Mouse (Mus musculus) frontal cortex, postnatal 14 days (tissue): ENCODE data around the gene Ifit2.

Experiments
- DNase-seq, 2 experiments: peaks; one replicate each; pipeline ENCODE4 v3.0.0; 2022; ENCODE audit warnings: low spot score in 2 of 2

The Ifit2 gene

DNA sequence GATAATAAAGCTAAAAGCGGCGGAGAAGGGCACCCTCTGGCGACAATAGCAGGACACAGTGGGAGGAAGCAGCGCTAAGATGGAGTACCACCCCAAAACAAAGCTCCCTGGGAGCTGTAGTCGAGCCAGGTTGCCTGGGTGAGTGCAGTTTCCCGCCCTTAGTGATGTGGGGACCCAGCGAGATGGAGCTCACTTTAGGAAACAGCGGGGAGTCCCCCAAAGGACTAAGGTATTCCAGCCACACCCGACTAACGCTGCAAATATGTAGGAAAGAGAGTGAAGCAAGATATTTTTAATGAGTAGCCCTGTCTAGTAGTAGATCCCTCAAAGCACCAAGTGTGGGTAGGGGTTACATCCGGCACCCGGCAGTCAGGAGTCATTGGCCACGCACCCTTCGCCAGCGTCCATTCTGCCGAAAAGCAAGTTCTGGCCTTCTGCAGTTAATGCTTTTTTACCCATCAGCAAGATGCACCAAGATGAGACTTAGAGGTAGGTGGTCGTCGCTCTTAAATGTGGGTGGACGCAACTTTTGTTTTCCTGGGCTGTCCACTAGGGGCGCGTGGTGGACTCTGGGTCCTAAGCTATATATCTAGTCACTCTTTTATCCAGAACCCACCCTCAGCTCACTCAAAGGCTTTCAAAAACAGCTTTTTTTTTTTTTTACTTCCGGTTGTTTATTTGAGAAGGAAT, at the start of gene Ifit2:
Gene Ifit2 (plus strand): TSS at position 161 of the 690 bp plus-strand sequence.
- DNase-seq = peak; percentile 51 to 60

DNA sequence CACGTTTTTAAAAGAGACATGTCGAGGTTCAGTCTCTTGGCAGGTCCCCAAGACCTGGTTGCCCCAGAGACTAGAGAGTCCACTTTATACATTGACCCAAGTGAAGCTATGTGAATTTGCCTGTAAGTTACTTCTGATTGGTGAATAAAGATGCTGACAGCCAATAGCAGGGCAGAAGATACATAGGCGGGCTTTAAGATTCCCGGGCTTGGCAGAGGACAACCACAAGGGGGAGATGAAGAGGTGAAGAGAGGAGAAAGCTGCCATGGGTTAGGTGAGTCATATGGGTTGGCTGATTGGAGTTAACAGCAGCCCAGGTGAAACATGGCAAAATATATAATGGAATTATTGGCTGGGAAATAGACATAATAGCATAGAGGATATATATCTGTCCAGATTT, 49.7 kb upstream of the Ifit2 start:
- DNase-seq = peak; percentile 31 to 34

DNA sequence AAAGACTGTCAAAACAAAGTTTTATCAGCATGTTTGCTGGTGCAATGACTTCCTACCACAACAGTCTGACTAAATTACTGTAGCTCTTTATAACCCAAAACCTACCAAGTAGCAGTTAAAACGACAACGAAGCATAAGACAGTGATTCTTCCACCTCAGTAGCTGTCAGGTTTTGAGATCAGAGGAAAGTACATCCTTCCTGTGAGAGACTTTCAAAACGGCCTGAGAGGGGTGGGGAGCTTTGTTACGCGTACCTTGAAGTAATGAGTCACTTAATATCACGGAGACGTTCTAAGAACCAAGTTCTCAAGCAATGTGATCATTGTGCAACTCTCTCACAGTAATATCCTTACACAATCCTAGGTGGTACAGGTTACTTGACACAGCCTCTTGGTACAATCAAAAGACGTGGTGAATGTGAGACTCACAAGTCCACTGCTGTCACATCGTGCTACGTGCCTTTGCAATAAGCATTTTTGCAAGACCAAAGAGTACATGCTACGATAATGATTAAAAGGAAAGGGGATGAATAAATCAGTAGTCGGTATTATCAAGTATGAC, 45.3 kb upstream of the Ifit2 start:
- no peak for DNase-seq

DNA sequence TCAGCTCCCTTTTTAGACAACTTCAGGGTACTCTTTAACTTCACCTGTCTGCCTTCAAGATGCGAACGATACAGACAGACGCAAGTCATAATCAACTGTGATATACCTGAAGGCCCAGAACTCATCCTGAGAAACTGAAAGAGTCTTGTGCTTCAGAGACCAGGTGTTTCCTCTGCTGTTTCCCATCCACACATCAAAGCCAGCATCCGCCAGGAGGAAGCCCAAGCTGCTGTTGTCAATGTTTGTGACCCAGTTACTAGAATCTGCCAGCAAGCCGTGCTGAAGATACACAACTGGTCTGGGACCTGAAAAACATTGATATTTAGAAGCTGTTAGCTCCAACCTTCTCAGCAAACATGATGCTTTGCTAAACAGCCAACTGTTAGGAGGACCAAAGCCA, 39.8 kb upstream of the Ifit2 start:
- no peak for DNase-seq

DNA sequence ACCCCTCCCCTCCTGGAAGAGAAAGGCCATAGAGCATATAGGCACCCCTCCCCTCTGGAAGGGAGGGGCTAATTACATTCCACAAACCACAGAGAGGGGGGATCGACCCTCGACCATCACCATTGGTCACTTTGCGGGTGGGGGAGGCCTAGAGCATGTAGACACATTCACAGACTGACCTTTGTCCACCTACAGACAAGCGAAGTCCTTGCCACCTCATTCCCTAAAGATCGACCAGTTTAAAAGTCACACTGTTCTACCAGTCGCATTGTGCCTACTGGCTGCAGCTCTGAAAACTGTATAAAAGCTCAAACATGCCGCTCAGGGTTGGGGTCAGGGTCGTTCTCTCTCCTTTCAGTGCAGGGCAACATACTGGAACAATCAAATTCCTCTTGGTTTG, 39.0 kb upstream of the Ifit2 start:
- no peak for DNase-seq

DNA sequence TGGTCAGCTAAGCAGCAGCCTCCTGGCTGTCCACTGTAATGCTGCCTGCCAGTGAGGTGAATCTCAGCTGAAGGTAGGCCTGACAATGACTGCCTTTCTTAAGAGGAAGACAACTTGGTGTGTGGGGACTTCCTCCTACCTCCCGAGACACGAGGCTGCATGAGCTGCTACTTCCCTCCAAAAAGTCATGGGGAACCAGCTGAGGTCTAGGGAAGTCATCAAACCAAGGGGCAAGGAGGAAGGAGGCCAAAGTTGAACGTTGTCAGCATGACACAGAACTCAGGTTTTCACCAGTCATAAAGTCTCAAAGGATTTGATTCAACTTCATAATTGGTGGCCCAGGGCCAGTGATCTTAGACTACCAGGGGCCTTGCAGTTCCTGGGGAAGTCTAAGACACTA, 34.8 kb upstream of the Ifit2 start:
- no peak for DNase-seq

DNA sequence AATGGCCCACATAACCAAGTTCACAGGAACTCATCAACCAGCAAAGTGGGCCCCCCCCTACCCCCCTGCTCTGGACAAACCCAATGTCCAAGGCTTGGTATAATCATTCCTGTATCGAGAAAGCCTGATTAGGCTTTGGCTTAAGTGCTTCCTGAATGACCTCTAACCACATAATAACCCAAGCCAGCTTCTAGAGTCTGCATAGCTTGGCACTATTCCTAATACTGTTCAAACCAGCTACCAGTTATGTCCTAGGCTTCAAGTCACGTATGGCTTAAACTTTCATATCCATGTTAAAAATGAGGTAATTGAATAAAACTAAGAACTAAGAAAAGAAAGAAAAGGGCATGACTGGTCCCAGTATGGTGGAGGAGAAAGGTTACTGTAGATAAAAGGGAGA, 34.1 kb upstream of the Ifit2 start:
- DNase-seq = no peak

DNA sequence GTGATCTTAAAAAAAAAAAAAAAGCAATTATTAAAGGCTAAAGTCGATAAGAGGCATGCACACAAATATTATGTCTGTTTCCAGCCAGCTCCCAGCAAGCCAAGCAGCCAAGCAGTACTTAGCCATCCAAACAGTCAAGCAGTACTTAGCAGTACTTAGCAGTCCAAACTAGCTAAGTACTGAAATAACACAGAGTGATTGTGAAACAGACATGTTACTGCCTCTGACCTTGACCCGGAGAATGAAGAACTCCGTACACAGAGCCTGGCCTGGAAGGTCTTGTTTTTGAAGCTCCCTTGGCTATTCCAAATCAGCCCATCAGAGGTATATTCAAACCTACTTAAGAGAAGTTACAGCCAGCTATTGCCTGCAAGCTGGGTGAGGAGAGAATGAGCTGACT, 33.3 kb upstream of the Ifit2 start:
- no peak for DNase-seq

DNA sequence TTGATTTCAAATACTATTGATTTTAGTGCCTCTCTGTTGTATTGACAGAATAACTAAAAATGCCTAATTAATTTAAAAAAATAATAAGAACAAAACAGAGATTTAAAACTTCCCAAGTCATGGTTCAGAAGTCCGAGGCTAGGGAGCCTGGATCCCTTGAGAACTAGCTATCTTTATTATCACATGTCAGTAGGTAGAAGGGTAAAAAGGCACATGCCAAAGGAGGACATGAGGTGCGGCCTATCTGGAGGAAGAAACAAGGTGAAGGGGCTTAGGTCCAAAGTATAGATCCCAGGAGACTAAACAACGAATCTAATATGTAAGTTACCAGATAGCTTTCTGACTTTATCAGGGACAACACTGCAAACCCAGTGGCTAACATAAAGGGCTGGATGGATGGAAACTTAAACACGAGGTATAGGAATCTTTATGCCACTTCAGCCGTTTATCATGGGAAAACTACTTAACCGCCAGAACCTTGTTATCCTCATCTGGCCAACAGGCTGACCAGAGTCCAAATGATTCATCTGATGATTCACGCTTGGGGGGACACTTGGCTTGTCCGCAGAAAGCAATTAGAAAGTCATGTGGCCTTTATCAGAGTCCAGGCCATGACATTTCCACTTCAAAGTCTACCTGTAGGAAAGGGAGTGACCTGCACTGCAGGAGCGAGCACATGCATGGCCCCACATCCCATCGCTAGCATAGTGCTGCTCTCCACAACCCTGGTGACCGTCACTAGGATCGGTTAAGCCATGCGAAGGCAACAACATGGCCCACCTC, 32.5 kb upstream of the Ifit2 start:
- DNase-seq = no peak

DNA sequence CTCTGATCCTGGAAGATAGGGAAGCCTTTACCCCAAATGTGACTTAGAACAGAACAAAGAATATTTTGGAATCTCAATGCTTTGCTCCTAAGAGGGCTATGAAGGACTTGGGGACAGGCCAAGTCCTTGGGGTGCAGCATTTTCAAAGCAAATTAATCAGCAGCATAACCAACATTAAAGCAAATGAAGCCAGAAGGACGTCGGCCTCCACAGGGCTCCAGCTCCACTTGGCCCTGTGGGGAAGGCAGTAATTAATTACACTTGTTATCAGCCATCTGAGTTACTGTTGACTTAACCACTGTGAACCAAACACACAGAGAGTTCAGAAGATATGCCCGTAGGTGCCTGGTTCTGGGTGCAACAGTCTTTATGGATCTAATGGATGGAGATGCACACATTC, 31.7 kb upstream of the Ifit2 start:
- DNase-seq = no peak

DNA sequence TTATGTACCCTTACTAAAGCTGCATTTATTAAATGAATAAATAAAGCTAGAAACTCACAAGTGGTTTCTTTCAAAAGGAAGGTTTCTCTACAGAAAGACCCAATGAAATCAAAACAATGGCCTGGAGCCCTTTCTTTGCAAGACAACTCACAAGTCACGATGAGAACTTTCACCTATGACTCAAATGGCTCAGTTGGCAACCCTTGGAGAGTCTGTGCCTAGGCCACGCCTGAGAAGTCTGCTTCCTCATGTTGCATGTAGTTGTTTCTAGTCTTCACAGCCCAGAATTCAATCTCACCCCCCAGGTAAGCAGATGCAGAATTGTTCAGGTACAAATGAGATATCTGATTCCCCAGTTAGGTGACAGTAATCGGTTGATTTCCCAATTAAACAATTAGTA, 30.8 kb upstream of the Ifit2 start:
- no peak for DNase-seq

DNA sequence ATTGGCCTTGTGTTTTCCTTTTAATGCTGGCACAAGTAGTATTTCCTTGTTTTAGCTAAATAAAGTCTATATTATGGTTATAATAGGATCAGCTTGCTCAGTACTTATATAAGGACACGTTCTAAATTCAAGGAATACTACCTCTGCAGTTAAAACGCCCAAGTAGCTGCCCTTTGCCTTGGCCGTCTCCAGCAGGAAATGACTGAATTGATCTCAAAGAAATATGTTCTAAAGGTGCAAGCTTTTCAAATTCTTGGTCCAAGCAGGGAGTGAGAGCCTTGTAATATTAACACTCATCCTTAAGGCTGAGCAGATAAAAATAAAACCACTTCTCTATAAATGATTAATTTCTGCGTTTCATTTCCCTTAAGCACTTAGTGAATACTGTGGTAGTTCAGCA, 30.4 kb upstream of the Ifit2 start:
- no peak for DNase-seq

DNA sequence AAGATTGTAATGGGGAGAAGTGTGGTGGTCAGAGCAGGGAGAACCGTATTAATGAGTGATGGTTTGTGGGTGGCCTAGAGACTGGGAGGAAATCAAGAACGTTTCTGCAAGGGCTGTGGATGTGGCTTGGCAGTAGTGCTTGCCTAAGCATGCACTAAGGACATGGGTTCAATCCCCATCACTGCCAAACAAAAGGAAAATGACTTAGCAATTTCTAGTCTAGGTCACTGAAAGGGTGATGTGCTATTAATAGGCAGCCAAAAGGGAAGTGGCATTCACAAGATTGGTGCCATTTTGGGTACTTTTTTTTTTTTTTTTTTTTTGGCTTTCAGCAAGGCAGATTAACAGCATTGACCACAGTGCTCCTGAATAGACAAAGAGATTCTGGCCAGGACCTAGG, 29.1 kb upstream of the Ifit2 start:
- DNase-seq = no peak

DNA sequence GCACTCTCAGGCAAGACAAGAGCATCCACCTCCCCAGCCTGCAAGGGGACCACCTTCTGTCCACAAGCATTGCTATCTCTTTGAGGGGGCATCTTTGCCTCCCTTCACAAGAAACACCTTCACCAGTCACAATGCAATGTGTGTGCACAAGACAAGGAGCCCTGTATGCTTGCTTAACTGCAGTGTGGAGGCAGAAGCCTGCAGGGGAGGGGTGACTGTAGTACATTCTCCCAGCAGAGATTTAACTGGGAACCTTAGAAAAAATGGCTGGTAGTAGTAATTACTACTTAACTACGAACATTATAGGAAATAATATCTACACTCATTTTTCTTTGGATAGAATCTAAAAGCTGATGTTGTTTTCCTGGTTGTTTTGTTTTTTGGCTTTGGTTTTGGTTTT, 28.5 kb upstream of the Ifit2 start:
- DNase-seq = no peak

DNA sequence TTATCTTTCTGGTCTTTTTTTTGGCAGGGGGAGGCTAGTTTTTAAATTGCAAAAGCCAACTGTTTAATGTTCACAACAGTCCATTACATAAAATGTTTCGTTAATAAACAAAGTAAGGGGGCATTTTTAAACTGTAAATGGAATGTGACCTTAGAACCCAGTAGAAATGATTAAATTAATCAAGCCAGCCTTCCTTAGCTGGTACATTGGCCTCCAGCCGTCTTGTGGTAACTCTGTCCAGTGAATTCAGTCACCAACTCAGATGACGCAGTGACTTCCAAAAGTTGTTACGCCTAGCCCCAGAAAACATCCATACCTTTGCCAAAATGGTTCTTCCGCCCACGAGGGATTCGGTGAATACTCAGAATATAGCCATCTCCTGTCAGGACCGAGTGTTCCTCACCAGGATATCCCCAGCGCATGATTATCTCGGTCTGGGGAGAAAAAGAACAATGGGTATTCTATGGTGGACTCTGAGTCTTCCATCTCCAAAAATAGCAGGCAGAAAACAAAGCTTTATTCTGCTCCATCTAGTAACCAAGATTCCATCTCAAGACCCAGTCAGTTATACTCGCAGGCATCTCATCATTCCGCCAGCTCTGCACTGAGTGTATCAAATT, 27.3 kb upstream of the Ifit2 start:
- DNase-seq = no peak

DNA sequence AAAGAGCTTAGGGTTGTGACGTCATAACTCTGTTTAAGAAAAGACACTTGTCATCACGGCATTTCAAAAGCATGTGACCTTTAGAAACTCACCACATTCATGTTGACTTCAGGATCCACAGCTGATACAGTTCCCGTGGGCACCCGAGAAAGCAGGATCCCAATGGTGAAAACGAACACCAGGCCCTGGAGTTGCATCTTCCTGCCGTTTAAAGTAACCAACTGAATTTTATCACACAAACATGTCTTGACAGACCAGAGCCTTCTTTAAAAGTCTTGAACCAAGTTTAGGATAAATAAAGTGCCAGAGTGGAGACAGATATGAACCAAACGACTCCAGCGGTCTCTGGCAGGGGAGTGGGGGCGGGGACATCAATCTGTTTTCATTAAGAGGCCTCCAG, 25.8 kb upstream of the Ifit2 start:
- no peak for DNase-seq

DNA sequence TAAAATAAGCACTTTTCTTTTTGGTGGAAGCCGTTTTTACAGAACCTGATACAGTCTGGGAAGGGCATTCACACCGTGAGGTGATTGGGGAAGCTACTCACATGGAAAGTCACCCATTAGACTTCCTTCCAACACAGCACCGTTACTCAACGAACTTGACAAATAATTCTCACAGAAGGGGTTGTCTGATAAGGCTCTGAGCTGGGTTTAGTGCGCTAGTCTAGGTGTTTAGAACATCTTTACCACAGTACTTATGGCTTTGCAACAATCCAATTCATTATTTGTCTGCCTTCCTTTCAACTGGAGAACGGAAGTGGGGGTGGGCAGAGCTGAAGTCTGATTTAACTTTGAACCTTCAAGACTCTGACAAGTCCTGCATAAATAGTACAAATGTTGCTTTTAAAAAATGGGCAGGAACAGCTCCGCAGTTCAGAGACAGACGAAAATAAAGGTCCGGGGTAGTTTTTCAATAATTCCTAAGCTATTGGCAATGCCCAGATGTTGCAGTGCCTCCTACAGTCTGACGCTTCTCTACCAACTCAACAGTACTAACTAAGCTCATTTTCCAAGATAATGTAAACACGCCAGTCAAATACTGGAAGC, 24.1 kb upstream of the Ifit2 start:
- no peak for DNase-seq

DNA sequence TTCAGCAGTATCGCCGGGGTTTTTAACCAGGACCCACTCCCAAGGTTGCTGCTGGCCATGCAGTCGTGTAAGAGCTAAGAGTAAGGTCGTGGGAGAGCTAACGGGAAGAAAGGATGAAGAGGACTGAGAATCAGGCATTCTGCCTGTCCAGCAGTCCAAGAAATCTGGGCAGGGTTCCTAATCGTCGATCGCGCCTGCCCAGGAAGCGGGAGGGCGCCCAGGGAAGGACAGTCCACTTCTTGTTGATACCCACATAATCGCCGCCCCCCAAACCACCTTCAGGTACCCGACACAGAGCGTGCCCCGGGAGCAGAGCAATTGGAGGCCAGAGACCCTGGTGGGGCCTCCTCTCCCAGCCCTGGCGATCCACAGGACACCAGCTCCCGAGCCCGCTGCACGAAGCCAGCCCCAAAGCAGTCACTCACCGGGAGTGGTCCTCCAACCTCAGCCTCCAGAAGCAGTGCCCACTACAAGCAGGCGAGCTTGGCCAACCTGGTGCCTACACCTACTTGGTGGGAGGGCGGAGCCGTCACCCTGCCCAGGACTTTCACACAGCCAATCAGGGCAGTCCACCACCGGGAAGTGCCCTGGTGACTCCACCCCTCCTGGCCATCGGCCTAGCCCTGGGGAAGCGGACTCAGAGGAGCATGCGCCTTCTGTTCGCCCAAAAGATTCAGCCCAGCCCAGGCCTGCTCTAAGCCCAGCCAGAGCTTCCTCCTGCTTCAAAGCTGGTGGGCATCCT, 23.4 kb upstream of the Ifit2 start, which contains the start of gene Lipa:
Gene Lipa (minus strand): TSS at position 534 of the 742 bp plus-strand sequence.
- DNase-seq = peak; percentile 82 to 90

DNA sequence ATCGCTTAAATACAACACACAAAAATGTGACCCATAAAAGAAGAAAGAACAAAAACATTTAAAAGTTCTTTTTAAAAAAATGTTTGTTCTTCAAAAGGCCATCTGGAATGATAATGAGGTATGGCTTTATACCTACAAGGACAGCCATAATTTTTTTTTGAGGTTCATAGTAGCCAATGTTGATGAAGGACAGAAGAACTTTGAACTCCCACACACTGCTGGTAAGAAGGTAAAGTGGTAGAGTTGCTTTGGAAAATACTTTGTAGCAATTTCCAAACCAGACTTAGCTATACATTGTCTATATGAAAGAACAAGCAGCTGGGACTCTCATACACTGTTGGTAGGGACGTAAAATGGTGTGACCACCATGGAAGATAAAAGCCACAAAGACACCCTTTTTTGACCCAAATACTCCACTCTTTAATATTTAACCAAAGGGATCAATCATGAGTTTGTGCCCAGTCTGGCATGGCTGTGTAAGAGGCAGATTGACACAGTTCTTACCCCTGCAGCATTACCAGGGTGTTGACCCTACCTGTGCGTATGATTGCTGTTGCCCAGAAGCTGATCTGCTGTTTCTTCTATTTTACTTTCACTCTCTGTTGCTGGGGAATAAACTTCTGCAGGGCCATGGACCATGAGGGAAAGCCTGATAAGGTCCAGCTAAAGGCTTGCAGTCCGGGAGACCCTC, 18.3 kb upstream of the Ifit2 start:
- no peak for DNase-seq

DNA sequence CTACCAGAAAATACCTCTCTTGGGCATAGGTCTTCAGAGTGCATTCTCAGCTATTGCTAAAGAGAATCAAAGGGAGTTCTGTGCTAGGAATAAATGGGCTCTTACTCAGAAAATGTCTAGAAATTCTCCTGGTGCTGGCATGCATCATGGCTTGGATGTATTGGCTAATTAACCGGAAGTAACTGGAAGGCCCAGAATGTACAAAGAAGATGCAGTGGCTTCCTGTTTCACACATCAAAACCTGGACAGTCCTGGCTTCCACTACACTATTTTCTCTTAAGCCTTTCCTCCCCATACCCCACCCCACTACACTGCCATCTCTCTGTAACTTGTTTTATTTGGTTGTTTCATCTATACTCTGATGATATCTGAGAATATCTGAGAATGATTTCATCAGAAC, 11.1 kb upstream of the Ifit2 start:
- no peak for DNase-seq

DNA sequence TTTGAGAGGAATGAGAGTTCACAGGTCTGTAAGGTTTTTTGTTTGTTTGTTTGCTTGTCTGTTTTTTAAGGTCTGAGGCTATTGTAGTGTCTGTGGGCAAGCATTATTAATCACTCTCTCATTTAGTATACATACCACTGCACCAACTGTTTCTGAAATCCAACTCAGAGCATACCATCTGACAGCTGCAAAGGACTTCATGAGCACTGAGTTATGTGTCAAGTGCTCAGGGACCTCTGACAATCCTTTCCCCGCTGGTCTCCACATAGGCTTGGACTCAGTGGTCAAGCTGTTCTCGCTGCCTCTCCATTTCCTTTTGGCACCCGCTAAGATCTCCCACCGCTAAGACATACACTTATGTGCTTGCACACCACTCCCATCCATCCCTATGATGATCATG, 4.3 kb upstream of the Ifit2 start:
- no peak for DNase-seq
